Mouse (Mus musculus): ENCODE data around the gene Marco.

- TF ChIP-seq CTCF (IDR thresholded peaks at IDR 0.05; ENCODE audit: borderline replicate concordance, control insufficient read depth, extremely low read depth, insufficient read depth, low read length, poor library complexity) (no peak), POLR2A (IDR thresholded peaks at IDR 0.05; ENCODE audit: control insufficient read depth, extremely low read depth, insufficient read depth, low read length, poor library complexity) (no peak)
Observed at GRCm38 (mm10) chr1:120468891-120469290, 35.9 kb downstream of the Marco start.
